Mouse (Mus musculus) neural tube, embryonic 15.5 days (tissue): ENCODE results near the gene Aqp9. TPM values are rescaled to one million over a fixed set of nuclear protein-coding genes. Genes with fewer than 3 reads are reported as not detected.
"Not testable (repeated sequence)": the region's sequence is repeated elsewhere in the genome, so short reads cannot be mapped to it uniquely, and the experiment has no call there.

Source experiments
- ATAC-seq: fragments of 200-750 bp; cut with Nextera tagmentation; 2 replicates; pipeline ENCODE4 v1.8.0; 2017; ENCODE audit warnings: mild to moderate bottlenecking, moderate TSS enrichment, moderate library complexity; ENCODE audit not compliant: low FRiP score
- H3K27ac ChIP-seq: fragments of 300-500 bp; sonication (generic); replicated peaks from 2 replicates; pipeline ENCODE4 v1.5.1; 2015; ENCODE audit warnings: mild to moderate bottlenecking, inconsistent platforms
- H3K27me3 ChIP-seq: fragments of 300-500 bp; sonication (generic); replicated peaks from 2 replicates; pipeline ENCODE4 v1.6.1; 2015; ENCODE audit warnings: inconsistent platforms
- H3K36me3 ChIP-seq: fragments of 300-500 bp; sonication (generic); 2 replicates; pipeline ENCODE4 v1.6.1; 2015; ENCODE audit warnings: inconsistent platforms
- H3K4me1 ChIP-seq: fragments of 300-500 bp; sonication (generic); 2 replicates; pipeline ENCODE4 v1.6.1; 2015; ENCODE audit warnings: inconsistent platforms
- H3K4me2 ChIP-seq: fragments of 300-500 bp; sonication (generic); 2 replicates; pipeline ENCODE4 v1.6.1; 2015; ENCODE audit warnings: inconsistent platforms, mild to moderate bottlenecking, moderate library complexity
- H3K4me3 ChIP-seq: fragments of 300-500 bp; sonication (generic); replicated peaks from 2 replicates; pipeline ENCODE4 v1.5.1; 2015; ENCODE audit warnings: mild to moderate bottlenecking, inconsistent platforms
- H3K9ac ChIP-seq: fragments of 300-500 bp; sonication (generic); replicated peaks from 2 replicates; pipeline ENCODE4 v1.6.1; 2015; ENCODE audit warnings: mild to moderate bottlenecking, inconsistent platforms
- H3K9me3 ChIP-seq: fragments of 300-500 bp; sonication (generic); replicated peaks from 2 replicates; pipeline ENCODE4 v1.6.1; 2016; ENCODE audit warnings: inconsistent platforms
- WGBS: fragments of 180-500 bp; shearing (Covaris S2); methylation state at CpG from one replicate; pipeline ENCODE4 v1.1.7; 2015; ENCODE audit warnings: mixed read lengths; 5-methylcytosine and 5-hydroxymethylcytosine counted together
- polyA plus RNA-seq: library from polyadenylated mRNA; unstranded; fragments of >200 nt; fragmentation: Nextera tagmentation; extraction: Ambion mirVana; gene quantifications from 2 replicates; pipeline ENCODE4 v1.2.1, GENCODE M21; 2015

Aqp9 gene
- polyA plus RNA-seq, 1 experiment from 2014 or later = 1.1 TPM

DNA sequence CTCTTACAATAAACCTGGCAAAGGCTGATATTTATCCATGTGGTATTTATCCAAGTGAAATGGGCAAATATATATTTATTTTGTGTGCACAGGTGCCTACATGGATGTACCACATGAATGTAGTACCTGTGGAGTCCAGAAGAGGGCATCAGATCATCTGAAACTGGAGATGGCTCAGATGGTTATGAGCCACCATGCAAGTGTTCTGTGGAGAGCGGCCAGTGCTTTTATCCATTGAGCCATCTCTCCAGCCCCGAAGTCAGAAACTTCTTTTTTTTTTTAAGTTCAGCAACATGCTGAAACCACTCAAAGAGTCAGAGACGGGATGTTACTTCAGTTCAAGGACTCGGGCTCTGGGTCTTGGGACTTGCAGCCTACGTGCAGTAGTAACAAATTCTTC lies 39.6 kb downstream of the Aqp9 start:
- no peaks in the 10 kb centered on the region for H3K27me3 ChIP-seq
- no peaks in the 10 kb centered on the region for H3K36me3 ChIP-seq
- H3K4me2 ChIP-seq = no peak overlapping the region
- ATAC-seq = no peak
- H3K4me3 ChIP-seq = no peak overlapping the region
- no peak overlapping the region for H3K27ac ChIP-seq
- WGBS = 65% methylated on average over 5 of the region's 5 CpGs
- H3K9me3 ChIP-seq = no peaks in the 10 kb centered on the region
- H3K4me1 ChIP-seq = no peaks in the 10 kb centered on the region
- H3K9ac ChIP-seq = no peak overlapping the region

DNA sequence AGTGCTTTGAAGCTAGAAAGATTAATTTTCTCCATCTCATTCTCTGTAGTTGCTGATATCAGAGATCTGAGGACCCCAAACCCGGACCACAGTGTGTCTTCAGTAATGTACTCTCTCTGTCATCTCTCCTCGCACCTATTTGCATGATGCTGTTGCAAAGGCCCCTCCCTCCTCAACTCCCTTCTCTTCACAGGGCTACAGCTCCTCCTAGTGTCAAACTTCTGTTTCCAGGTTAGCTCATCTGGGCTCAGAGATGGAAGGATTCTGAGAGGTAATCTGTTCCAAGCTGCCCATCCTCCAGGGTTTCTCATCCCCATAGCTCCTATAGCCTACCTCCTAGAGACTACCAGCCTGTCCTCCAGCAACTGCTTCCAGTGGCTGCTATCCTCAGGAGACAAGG lies 42.3 kb downstream of the Aqp9 start:
- Histone ChIP-seq H3K9ac (no peak overlapping the region), H3K4me2 (no peak overlapping the region), H3K4me1 (no peaks in the 10 kb centered on the region), H3K9me3 (no peaks in the 10 kb centered on the region), H3K36me3 (no peaks in the 10 kb centered on the region), H3K4me3 (no peak overlapping the region), H3K27ac (no peak overlapping the region), H3K27me3 (no peaks in the 10 kb centered on the region)
- WGBS = 24% methylated on average over 2 of the region's 2 CpGs
- ATAC-seq = no peak

DNA sequence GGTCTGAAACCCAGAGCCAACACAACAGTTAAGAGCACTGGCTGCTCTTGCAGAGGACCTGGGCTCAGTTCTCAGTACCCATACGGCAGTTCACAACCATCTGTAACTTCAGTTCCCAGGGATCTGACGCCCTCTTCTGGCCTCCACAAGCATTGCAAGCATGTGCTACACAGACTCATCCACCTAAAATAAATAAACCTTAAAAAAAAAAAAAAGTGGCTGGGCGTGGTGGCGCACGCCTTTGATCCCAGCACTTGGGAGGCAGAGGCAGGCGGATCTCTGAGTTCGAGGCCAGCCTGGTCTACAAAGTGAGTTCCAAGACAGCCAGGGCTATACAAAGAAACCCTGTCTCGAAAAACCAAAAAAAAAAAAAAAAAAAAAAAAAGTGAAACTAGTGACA lies 45.4 kb downstream of the Aqp9 start:
- H3K9ac ChIP-seq, H3K4me2 ChIP-seq, H3K4me1 ChIP-seq, H3K27ac ChIP-seq, ATAC-seq, H3K9me3 ChIP-seq, H3K27me3 ChIP-seq, H3K4me3 ChIP-seq, H3K36me3 ChIP-seq: not testable (repeated sequence)
- 87% methylated on average over 7 of the region's 8 CpGs for WGBS

DNA sequence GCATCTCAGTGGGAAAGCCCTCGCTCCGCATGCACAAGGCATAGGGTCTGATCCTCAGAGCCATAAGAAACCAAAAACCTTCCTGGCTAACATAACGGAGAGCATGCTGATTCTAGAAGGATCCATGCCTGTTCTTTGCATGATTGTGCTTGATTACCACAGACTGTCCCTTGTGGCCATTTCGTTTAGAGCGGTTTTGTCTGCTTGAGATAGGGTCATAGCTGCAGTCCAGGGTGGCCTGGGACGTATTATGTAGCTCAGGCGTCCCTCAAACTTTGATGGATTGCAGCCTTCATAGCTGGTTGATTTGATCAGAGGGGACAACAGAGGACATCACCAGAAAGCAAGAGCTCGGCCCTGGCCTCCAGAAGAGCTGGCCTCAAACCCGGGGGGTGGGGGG lies 47.6 kb downstream of the Aqp9 start:
- no peak overlapping the region for H3K4me2 ChIP-seq
- no peaks in the 10 kb centered on the region for H3K4me1 ChIP-seq
- no peaks in the 10 kb centered on the region for H3K9me3 ChIP-seq
- no peak for ATAC-seq
- no peak overlapping the region for H3K9ac ChIP-seq
- no peak overlapping the region for H3K27ac ChIP-seq
- 86% methylated on average over 9 of the region's 9 CpGs for WGBS
- H3K4me3 ChIP-seq = no peak overlapping the region
- no peaks in the 10 kb centered on the region for H3K36me3 ChIP-seq
- H3K27me3 ChIP-seq = no peaks in the 10 kb centered on the region

DNA sequence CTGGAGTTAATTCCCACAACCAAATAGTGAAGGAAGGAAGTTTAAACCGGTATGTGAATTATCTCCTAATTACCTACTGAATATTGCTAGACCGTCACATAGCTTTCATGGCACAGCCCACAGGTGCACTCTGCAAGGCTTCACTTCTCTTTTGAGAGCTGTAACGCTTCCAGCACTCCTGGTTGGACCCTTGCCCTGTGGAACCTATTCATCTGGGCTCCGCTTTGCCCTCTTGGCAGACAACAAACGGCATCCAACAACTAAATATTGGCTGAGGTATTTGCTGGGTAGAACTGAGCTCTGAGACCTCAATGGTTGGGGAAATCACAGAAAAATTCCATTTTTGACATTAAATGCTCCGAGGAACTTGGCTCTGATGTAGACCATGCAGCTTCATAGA lies 55.3 kb downstream of the Aqp9 start:
- no peak overlapping the region for H3K4me2 ChIP-seq
- H3K9ac ChIP-seq = no peak overlapping the region
- no peak overlapping the region for H3K4me3 ChIP-seq
- 71% methylated on average over 6 of the region's 6 CpGs for WGBS
- ATAC-seq = no peak
- H3K9me3 ChIP-seq = no peaks in the 10 kb centered on the region
- H3K27ac ChIP-seq = no peak overlapping the region
- H3K4me1 ChIP-seq = no peaks in the 10 kb centered on the region
- no peaks in the 10 kb centered on the region for H3K36me3 ChIP-seq
- no peaks in the 10 kb centered on the region for H3K27me3 ChIP-seq

DNA sequence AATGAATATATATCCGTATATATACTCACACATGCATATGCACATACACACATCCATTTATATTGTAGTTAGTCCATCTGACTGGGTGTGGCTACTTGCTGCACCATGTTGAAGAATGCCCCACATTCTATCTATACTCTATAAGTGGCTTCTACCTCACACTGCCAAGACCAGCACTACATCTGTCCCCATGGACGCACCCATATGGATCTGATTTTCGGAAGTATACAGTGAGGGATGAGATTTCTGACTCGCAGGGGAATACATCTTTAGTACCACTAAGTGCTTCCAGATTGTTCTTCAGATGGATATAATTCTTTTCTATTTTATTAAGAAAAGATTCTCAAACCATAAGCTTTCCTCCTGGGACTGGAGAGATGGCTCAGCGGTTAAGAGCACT lies 65.0 kb downstream of the Aqp9 start:
- Histone ChIP-seq H3K4me2 (no peak overlapping the region), H3K36me3 (no peaks in the 10 kb centered on the region), H3K4me1 (no peaks in the 10 kb centered on the region), H3K4me3 (no peak overlapping the region), H3K27ac (no peak overlapping the region), H3K27me3 (no peaks in the 10 kb centered on the region), H3K9me3 (no peaks in the 10 kb centered on the region), H3K9ac (no peak overlapping the region)
- ATAC-seq = no peak
- 91% methylated on average over 5 of the region's 5 CpGs for WGBS

DNA sequence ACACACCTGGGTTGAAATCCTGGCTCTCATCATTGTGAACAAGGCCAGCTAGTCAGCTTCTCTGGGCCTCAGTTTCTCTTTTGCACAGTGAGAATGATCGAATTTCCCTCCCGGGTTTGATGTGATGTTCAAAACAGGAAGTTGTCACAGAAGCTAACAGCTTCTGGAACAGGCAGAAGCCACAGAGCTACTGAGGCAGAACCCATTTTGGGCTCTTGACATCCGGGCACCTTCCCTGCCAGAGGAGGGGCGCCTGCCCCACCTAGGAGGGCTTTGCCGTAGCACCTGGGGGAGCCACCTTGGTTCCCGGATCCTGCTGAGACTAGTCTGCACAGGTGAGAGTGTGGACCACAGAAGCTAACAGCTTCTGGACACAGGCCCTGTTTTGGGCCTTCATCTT lies 74.4 kb downstream of the Aqp9 start:
- Histone ChIP-seq H3K4me1 (no peaks in the 10 kb centered on the region), H3K9me3 (no peaks in the 10 kb centered on the region), H3K9ac (no peak overlapping the region), H3K27ac (no peak overlapping the region), H3K4me2 (no peak overlapping the region), H3K27me3 (no peaks in the 10 kb centered on the region), H3K4me3 (no peak overlapping the region), H3K36me3 (no peaks in the 10 kb centered on the region)
- ATAC-seq = no peak
- 92% methylated on average over 6 of the region's 6 CpGs for WGBS

DNA sequence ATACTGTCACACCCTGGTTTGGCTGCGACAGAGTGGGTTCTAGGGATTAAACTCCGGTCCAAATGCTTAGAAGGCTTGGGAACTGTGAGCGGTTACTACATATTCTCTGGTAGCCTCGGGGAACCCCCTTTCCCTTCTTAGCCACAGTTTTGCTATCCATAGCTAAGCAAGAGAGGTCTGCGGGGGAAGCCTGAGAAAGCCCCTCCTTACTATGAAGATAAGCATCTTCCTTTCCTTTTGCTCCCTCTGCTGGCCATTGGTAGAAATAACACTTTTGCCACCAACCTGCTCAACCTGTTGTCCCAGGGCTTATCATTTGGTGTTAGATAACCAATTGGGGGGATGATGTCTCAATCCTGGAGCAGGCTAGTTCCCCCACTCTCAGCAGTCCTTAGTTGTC lies 76.4 kb downstream of the Aqp9 start:
- ATAC-seq = no peak
- Histone ChIP-seq H3K27me3 (no peaks in the 10 kb centered on the region), H3K4me3 (no peak overlapping the region), H3K36me3 (no peaks in the 10 kb centered on the region), H3K27ac (no peak overlapping the region), H3K4me1 (no peaks in the 10 kb centered on the region), H3K9ac (no peak overlapping the region), H3K4me2 (no peak overlapping the region), H3K9me3 (no peaks in the 10 kb centered on the region)
- whole genome bisulfite sequencing = 73% methylated on average over 5 of the region's 5 CpGs

DNA sequence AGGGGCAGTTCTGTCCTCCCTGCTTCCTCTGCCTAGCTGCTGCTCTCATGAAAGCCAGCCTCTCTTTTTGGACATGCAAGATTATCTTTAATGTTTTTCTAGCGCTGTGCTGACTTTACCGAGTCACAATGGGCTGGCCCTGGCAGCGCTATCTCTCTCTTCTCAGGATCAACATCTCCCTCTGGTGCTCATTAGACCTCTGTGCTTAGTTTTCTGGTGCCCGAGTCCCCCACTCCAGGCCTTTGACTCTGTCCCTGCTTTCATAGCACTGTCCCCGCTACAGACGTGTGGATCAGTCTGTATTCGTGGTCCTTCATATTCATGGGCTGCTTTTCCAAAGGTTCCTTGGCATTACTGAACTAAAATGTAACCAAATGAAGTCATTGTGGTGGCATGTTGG lies 89.3 kb downstream of the Aqp9 start:
- 67% methylated on average over 7 of the region's 7 CpGs for WGBS
- no peak for ATAC-seq

DNA sequence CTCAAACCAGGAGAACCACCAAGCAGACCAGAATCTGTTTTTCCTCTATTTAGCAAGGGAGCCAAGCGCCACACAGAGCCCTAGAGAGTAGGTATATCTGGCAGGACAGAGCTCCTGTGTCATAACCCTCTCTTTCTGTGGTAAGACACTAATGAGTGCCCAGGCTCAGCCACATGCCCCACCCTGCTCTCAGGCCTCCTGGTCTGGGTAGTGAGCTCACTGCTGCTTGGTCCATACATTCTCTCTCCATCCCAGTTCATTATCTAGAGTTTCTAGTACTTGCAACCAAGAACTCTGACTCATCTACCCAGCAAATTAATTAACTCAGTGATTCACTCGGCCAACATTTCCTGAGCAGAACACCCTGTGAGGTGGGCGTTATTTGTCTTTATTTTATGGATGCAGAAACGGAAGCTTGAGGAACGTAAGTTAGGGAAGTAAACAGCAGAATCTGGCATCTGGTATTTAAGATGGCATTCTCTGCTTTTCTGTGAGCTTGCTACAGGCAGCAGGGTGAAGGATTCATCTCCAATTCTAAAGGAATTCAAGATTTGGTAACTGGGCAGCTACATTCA lies 91.1 kb downstream of the Aqp9 start:
- no peaks in the 10 kb centered on the region for H3K27me3 ChIP-seq
- no peak overlapping the region for H3K4me3 ChIP-seq
- no peak overlapping the region for H3K4me2 ChIP-seq
- H3K4me1 ChIP-seq = no peaks in the 10 kb centered on the region; the same call in 1 of the 2 replicates
- no peak for ATAC-seq
- WGBS = 83% methylated on average over 5 of the region's 5 CpGs
- no peak overlapping the region for H3K9ac ChIP-seq
- no peaks in the 10 kb centered on the region for H3K9me3 ChIP-seq
- no peaks in the 10 kb centered on the region for H3K36me3 ChIP-seq
- no peak overlapping the region for H3K27ac ChIP-seq

More for the DNA sequence above, 89.3 kb downstream of the Aqp9 start:
- no peaks in the 10 kb centered on the region for H3K27me3 ChIP-seq
- H3K9me3 ChIP-seq = no peaks in the 10 kb centered on the region
- no peaks in the 10 kb centered on the region for H3K4me1 ChIP-seq
- H3K4me3 ChIP-seq = no peak overlapping the region
- H3K9ac ChIP-seq = no peak overlapping the region
- no peak overlapping the region for H3K27ac ChIP-seq
- no peak overlapping the region for H3K4me2 ChIP-seq
- no peaks in the 10 kb centered on the region for H3K36me3 ChIP-seq

DNA sequence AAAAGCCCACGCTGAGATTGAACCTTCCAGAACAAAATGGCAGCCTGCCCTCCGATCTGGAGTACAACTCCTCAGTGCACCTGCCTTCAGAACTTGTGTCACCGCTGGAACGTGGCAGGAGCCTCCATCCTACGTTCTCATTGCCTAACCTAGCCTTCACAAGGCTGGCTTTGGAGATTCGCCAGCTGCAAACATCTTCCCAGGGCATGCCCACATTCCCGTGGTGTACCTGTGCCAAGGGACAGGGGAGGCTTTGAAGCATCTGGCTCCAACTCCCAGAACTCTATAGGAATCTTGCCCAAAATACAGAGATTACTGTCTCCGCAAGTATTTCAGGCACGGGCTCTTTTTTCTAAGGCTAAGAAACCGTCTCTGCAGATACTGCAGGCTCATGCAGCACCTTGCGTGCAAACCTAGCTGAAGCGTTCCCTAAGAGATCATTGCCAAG lies 92.3 kb downstream of the Aqp9 start:
- ATAC-seq = no peak
- Histone ChIP-seq H3K9ac (no peak overlapping the region), H3K4me3 (no peak overlapping the region), H3K4me2 (no peak overlapping the region), H3K9me3 (no peaks in the 10 kb centered on the region), H3K4me1 (no peaks in the 10 kb centered on the region; the same call in 1 of the 2 replicates), H3K27me3 (no peaks in the 10 kb centered on the region), H3K36me3 (no peaks in the 10 kb centered on the region), H3K27ac (no peak overlapping the region)
- 79% methylated on average over 12 of the region's 12 CpGs for WGBS

DNA sequence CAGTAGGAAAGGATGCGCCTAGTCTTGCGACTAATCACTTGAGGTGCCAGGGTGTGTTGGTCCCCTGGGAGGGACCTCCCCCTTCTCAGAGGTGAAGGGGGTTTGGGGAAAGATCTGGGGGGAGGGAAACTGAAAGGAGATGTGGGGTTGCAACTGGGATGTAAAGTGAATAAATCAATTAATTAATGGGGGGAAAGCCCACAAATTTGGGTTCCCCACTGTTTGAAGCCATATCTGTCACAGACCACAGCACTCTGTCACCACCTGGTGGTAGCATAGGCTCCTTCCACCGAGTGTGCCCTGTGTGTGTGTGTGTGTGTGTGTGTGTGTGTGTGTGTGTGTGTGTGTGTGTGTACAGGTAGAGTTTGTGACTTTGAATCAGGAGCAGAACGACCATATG lies 94.7 kb downstream of the Aqp9 start:
- ATAC-seq = no peak

DNA sequence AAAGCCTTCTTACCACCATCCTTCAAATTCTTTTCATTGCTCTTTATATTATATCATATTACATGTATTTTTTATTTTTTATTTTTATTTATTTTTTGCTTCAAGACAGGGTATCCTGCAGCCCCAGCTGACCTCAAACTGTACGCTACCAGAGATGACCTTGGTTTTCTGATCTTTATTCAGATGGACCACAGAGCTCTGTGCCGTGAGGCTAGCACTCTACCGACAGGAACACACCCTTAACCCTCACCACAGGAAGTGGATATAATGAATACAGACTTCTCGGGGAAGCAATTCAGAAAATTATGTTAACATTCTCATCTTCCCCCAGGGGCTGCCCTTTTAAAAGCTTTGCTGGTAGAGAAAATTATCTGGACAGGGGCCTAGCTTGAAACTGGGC lies 95.4 kb downstream of the Aqp9 start:
- H3K27ac ChIP-seq = no peak overlapping the region
- no peaks in the 10 kb centered on the region for H3K27me3 ChIP-seq
- H3K4me1 ChIP-seq = no peaks in the 10 kb centered on the region; the same call in 1 of the 2 replicates
- no peak for ATAC-seq
- H3K9ac ChIP-seq = no peak overlapping the region
- H3K4me3 ChIP-seq = no peak overlapping the region
- no peak overlapping the region for H3K4me2 ChIP-seq
- 45% methylated on average over 4 of the region's 4 CpGs for WGBS
- H3K9me3 ChIP-seq = no peaks in the 10 kb centered on the region
- H3K36me3 ChIP-seq = no peaks in the 10 kb centered on the region

More for the DNA sequence above, 94.7 kb downstream of the Aqp9 start:
- H3K4me2 ChIP-seq = no peak overlapping the region
- no peaks in the 10 kb centered on the region for H3K36me3 ChIP-seq
- H3K9ac ChIP-seq = no peak overlapping the region
- WGBS = 53% methylated on average over 4 of the region's 4 CpGs
- no peaks in the 10 kb centered on the region; the same call in 1 of the 2 replicates for H3K4me1 ChIP-seq
- no peaks in the 10 kb centered on the region for H3K9me3 ChIP-seq
- H3K4me3 ChIP-seq = no peak overlapping the region
- H3K27ac ChIP-seq = no peak overlapping the region
- H3K27me3 ChIP-seq = no peaks in the 10 kb centered on the region
